32 mouse cellular contexts compared by ENCODE assay signal in the genomic region with DNA sequence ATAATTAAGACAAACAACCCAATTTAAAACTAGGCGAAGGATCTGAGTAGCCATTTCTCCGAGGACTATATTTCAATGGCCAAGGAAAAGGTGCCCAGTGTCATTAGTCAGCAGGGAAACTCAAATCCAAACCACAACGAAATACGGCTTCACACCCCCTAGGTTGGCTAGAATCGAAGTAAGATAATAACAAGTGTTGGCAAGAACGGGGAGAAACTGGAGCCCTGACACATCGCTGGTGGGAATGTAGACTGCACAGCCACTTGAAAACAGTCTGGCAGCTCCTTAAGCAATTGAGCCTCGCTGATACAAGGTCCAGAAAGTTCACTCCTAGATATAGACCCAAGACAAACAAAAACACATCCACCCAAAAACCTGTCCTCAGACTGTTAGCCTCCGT. TPM values are rescaled to one million over a fixed set of nuclear protein-coding genes. Genes with fewer than 3 reads are reported as not detected.
"Had no signal": no experiment of that assay in that cellular context is flagged by ENCODE, and none has a peak within 500 bp of the region (broad histone marks: within the 10 kb centered on the region; RNA-seq: fewer than 3 reads in every experiment).

No protein-coding gene starts in this region.

- H3K27ac ChIP-seq: heart, adult 2 months; heart, embryonic 13.5 days; heart, embryonic 15.5 days; hindbrain, embryonic 13.5 days; hindbrain, embryonic 15.5 days; hindbrain, postnatal 0 days; kidney, embryonic 15.5 days; kidney, postnatal 0 days; limb, embryonic 13.5 days; limb, embryonic 15.5 days; liver, embryonic 12.5 days; liver, embryonic 14.5 days had no signal

- H3K4me3 ChIP-seq: heart, adult 2 months; heart, embryonic 13.5 days; heart, embryonic 15.5 days; hindbrain, embryonic 13.5 days; hindbrain, embryonic 15.5 days; kidney, embryonic 15.5 days; limb, embryonic 13.5 days; limb, embryonic 15.5 days; liver, embryonic 12.5 days had no signal

- DNase-seq: heart, adult 11 months; heart, adult 2 months; heart, postnatal 14 days; heart, postnatal 36 days; kidney, adult 11 months; kidney, adult 2 months; kidney, adult 9 months; kidney, postnatal 14 days; kidney, postnatal 36 days; layer of hippocampus, adult 9-11 months; layer of hippocampus, postnatal 36 days; left cerebral cortex, postnatal 4 days had no signal

RNA-seq across cellular contexts. Expression of gene Prf1, which starts 41.0 kb away (rescaled TPM):
- total RNA-seq: heart, postnatal 14 days; hindbrain, postnatal 0 days; layer of hippocampus, adult 18-20 months; layer of hippocampus, adult 8-10 months; layer of hippocampus, postnatal 14 days; layer of hippocampus, postnatal 36 days; left cerebral cortex, adult 18-20 months; left cerebral cortex, adult 8-10 months; left cerebral cortex, postnatal 10 days; left cerebral cortex, postnatal 25 days; left cerebral cortex, postnatal 4 days had no signal
- polyA plus RNA-seq: heart, embryonic 13.5 days; hindbrain, embryonic 15.5 days; hindbrain, postnatal 0 days; intestine, embryonic 14.5 days; kidney, embryonic 15.5 days; limb, embryonic 11.5 days; liver, embryonic 12.5 days had no signal
